Mouse (Mus musculus) testis, adult 2 months (tissue): ENCODE results near the gene Rnf224.

Experiments
- CTCF ChIP-seq: fragments of 200-500 bp; IDR thresholded peaks from 2 replicates; pipeline ENCODE4 v1.5.1; 2012; ENCODE audit warnings: low read depth, mild to moderate bottlenecking, inconsistent platforms, low read length, moderate library complexity; ENCODE audit not compliant: control insufficient read depth, insufficient read depth, insufficient replicate concordance
- POLR2A ChIP-seq: fragments of 200-500 bp; IDR thresholded peaks from 2 replicates; pipeline ENCODE4 v1.6.1; 2012; ENCODE audit warnings: low read depth, mild to moderate bottlenecking, inconsistent platforms, low read length, moderate library complexity; ENCODE audit not compliant: control insufficient read depth

GRCm38 (mm10) chr2:25272515-25272914 is 35.9 kb upstream of the Rnf224 start:
- TF ChIP-seq CTCF (no peak), POLR2A (no peak)
